Mouse (Mus musculus): ENCODE results near the gene Rbm26.

Gene Rbm26

DNA sequence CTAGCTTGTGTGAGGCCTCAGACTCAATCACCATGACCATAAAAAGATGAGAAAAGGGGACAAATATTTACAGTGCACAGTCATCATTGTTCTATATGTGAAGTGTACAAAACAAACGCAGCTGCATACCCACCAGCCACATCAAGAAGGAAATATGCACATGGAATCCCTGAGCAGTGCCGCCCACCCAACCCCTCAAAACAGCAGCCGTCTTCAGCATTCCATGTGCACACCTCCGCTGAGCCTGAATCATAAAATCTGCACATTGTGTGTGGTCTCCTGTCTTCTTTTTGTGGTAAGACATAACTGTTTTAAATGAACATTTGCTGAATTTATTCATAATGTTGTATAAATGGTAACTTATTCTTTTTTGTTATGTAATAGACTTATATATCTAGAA lies 90.1 kb downstream of the Rbm26 start:
- no peak for DNase-seq (ENCODE audit: low spot score)

GRCm38 (mm10) chr14:105085332-105085993 lies 91.7 kb downstream of the Rbm26 start:
- no peak for DNase-seq (ENCODE audit: low spot score)

DNA sequence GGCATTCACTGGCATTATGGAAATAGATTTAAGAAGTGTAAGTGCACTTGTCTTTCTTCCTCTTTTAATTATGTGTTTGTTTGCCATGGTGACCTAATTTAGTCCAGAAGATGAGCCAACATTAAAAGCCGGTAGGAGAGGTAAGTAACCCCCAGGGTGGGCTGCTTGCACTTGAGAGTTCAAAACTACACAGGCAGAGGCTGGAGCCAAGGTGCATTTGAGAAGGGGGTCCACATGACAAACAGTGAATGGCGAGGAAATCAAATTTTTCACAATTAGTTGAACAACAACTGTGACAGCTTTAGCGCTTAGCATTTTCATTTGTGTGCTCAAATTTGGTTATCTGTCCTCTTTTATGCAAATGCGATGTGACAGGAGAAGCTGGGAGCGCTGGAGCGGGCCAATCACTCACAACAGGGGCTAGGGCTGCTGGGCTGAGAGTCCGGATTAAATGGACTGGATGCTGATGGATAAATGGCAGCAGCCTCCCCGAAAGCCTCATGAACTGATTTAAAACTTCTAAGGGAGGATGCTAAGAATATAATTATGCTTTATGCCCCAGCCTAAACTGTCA lies 92.3 kb downstream of the Rbm26 start:
- DNase-seq (ENCODE audit: low spot score) = no peak

GRCm38 (mm10) chr14:105084106-105084505 lies 93.0 kb downstream of the Rbm26 start:
- DNase-seq (ENCODE audit: low spot score) = no peak

DNA sequence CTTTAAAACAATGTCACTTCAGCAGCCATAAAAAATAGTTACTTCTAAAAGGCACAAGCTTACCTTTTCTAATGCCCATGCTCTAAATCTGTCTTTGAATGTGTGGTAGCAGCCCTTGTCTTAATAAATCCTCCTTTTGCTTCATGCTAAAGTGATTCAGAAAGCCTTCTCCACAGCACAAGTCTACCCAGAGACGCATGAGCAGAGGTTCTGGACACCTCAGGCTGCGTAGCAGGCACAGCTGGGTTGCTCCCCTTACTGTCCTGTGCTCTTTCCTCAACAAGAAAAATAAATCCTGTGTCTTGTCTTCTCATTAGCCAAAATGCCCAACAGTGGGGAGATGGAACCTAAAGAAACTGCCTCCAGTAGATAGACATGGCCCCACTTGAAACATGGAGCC lies 102.4 kb downstream of the Rbm26 start:
- DNase-seq (ENCODE audit: low spot score) = no peak

GRCm38 (mm10) chr14:105074376-105074775 lies 102.8 kb downstream of the Rbm26 start:
- no peak for DNase-seq (ENCODE audit: low spot score)

DNA sequence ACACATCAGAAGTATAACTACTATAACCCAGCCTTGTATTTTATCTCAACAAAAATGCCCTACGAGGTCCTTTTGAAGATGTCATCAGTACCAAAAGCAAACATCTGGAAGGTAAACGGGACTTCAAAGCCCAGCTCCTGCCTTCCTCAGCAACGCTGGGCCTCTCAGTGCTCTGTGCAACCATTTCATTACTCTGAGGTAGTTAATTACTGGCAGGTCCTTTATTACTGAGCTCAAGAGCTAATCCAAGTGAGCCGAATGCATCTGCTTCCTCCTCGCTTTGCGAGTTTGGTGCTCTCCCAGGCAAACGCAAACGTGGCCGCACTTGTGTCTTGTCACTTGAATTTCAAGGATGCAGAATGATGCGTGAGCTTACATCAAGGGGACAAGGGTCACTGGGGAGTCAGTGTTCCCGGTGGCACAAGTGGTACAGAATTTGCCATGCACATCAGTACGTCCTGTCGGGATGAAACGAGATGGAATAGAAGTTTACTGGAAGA lies 106.1 kb downstream of the Rbm26 start:
- DNase-seq (ENCODE audit: low spot score) = no peak

DNA sequence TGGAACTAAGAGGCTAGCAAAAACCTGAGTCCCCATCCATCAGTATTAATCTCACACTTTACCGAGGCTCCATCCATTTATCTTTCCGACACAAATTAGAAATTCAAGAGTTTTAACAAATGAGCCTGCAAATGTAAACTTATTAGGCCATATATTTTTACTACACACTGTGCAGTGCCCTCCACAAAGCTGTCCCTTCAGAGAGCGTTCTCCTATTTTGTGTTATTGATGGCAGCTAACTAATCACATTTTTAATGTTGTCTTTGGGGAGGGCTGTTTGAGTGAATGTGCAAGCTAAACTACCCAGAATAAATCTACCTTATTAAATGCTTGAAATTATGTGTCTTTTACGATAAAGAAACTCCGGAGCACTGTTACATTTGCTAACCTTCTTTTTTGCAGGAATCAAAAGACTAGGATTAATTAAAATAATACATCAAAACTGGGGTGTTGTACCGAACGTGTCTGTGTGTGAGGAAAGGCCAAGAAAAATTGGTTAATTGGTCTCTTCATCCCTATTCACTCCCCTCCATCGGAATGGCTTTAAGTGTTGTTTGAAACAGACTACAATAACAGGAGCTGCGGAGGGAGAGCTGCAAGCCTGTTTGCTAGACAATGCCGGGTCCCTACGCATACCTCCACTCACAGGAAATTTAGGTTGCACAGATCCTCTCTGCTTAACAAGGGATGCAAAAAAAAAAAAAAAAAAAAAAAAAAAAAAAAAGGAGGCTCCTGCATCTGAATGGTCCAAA lies 106.7 kb downstream of the Rbm26 start:
- DNase-seq (ENCODE audit: low spot score) = no peak

GRCm38 (mm10) chr14:105068060-105068459 lies 109.1 kb downstream of the Rbm26 start:
- no peak for DNase-seq (ENCODE audit: low spot score)

DNA sequence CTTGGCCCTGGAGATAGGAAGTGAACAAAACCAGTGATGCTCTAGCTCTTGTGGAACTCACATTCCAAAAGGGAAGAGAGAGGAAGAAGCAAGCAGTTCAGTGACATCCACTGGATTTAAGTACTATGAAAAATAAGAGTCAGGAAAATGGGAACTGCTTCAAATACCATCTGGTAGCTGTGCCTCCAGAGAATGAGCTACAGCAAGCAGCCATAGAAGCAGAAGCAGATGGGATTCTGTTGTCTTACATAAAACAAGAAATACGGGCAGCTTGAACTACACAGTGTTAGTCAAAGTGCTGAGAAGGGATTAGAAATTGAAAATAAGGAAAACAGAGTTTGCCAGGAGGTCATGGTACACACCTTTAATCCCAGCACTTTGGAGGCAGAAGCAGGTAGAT lies 112.9 kb downstream of the Rbm26 start:
- no peak for DNase-seq (ENCODE audit: low spot score)

- DNase-seq (ENCODE audit: low spot score) = no peak
Measured at GRCm38 (mm10) chr14:105061230-105061629, 115.9 kb downstream of the Rbm26 start.

DNA sequence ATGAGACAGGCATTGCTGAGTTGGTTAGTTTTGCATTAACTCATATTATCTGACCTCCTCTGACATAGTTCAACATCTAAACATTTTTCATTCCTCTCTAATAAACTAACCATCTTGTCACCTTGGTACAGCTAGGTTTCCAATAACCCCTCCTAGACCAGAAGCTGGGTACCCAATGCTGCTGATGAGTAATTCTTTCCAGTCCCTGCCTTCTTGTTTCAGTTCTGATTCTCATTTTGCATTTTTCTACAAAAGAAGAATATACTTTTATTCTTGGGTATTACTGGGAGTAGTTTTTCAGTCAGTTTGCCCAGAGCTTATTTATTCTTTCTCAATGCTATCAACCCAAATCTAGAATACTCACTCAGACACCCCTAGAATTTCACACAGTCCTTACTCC lies 119.2 kb downstream of the Rbm26 start:
- DNase-seq (ENCODE audit: low spot score) = no peak

Data from urinary bladder, postnatal 14 days (tissue).